Mouse (Mus musculus) lung, adult 2 months (tissue): ENCODE data around the gene Smim6.

Source experiments
- CTCF ChIP-seq: fragments of 200-500 bp; IDR thresholded peaks from 2 replicates; pipeline ENCODE4 v1.5.1; 2011; ENCODE audit warnings: mild to moderate bottlenecking, low read length, control low read depth; ENCODE audit not compliant: insufficient read depth
- POLR2A ChIP-seq: fragments of 200-500 bp; IDR thresholded peaks from 2 replicates; pipeline ENCODE4 v1.6.1; 2011; ENCODE audit warnings: low read depth, mild to moderate bottlenecking, control low read depth, low read length, borderline replicate concordance; ENCODE audit errors: extremely low read depth

DNA sequence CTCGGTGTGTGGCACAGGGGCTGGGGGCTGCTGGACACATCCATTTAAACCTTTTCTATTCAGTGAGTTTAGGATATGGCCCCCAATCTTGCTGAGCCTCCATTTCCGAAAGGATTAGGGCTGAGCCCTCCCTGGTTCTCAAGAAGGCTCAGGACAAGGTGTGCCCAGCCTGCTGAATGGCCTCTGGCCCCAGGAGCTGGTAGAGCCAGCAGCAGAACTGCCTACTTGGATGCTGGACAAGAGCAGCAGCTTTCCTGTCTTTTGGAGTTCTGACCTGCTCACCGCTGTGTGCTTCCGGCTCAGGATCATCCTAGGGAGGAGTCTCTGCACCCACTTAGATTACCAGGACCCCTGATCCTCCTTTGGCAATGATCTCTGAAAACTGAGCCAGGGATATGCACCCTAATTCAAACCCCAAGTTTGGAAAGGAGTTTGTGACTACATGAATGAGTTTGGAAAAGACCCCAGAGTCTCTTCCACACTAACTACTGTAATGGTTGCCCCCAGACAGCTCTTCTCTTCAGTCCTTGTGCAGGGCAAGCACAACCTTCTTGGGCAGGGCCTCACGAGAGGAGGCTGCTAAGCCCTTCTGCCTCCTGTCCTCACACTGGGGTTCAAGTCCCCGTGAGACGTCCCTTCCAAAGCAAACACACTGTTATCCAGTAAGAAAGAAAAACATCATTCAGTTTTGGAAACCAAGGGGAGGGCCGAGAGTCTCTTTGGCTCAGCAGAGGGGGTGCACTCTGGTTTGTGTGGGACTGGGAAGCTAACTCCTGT, 11.1 kb upstream of the Smim6 start:
- TF ChIP-seq POLR2A (no peak), CTCF (no peak)
